Mouse (Mus musculus) small intestine, adult 2 months (tissue): Measurements from ENCODE around the gene Lpar4. TPM values are rescaled to one million over a fixed set of nuclear protein-coding genes. Genes with fewer than 3 reads are reported as not detected.
A peak's percentile ranks its signal among the peaks of the same experiment; 100 is the strongest.

Experiments
- H3K27ac ChIP-seq: fragments of 200-500 bp; 2 replicates; pipeline ENCODE4 v1.5.1; 2012; ENCODE audit warnings: low read depth, low read length, control low read depth, inconsistent platforms; ENCODE audit not compliant: insufficient read depth
- H3K27me3 ChIP-seq: fragments of 200-500 bp; 2 replicates; pipeline ENCODE4 v1.6.1; 2012; ENCODE audit warnings: mild to moderate bottlenecking, moderate library complexity, low read length, inconsistent platforms; ENCODE audit not compliant: control insufficient read depth, insufficient read depth
- H3K36me3 ChIP-seq: fragments of 200-500 bp; 2 replicates; pipeline ENCODE4 v1.6.1; 2012; ENCODE audit warnings: mild to moderate bottlenecking, low read length, control low read depth, inconsistent platforms; ENCODE audit not compliant: control insufficient read depth, insufficient read depth
- H3K4me1 ChIP-seq: fragments of 200-500 bp; 2 replicates; pipeline ENCODE4 v1.6.1; 2012; ENCODE audit warnings: low read length, inconsistent platforms, mixed read lengths; ENCODE audit not compliant: control insufficient read depth, insufficient read depth, insufficient read length
- H3K4me3 ChIP-seq: fragments of 200-500 bp; 2 replicates; pipeline ENCODE4 v1.5.1; 2012; ENCODE audit warnings: low read depth, mild to moderate bottlenecking, control low read depth, inconsistent platforms, low read length, moderate library complexity
- CTCF ChIP-seq: fragments of 200-500 bp; IDR thresholded peaks from 2 replicates; pipeline ENCODE4 v1.5.1; 2012; ENCODE audit warnings: low read depth, mild to moderate bottlenecking, control low read depth, inconsistent platforms, low read length, moderate library complexity, mixed read lengths; ENCODE audit not compliant: insufficient replicate concordance, insufficient read length; ENCODE audit errors: extremely low read depth
- POLR2A ChIP-seq: fragments of 200-500 bp; IDR thresholded peaks from 2 replicates; pipeline ENCODE4 v1.6.1; 2012; ENCODE audit warnings: low read depth, mild to moderate bottlenecking, control low read depth, inconsistent platforms, low read length, moderate library complexity
- WGBS: fragments of 180-500 bp; shearing (Covaris S2); methylation state at CpG from one replicate; pipeline ENCODE4 v1.1.7; 2018; 5-methylcytosine and 5-hydroxymethylcytosine counted together
- polyA plus RNA-seq: library from polyadenylated mRNA; depleted of rRNA; stranded (reverse); fragments of >200 nt; gene quantifications from 2 replicates; pipeline ENCODE4 v1.2.3, GENCODE M21; 2012; rRNA removed

The Lpar4 gene
- 0.04 TPM in 1 of 2 replicates, not detected in the other for polyA plus RNA-seq

DNA sequence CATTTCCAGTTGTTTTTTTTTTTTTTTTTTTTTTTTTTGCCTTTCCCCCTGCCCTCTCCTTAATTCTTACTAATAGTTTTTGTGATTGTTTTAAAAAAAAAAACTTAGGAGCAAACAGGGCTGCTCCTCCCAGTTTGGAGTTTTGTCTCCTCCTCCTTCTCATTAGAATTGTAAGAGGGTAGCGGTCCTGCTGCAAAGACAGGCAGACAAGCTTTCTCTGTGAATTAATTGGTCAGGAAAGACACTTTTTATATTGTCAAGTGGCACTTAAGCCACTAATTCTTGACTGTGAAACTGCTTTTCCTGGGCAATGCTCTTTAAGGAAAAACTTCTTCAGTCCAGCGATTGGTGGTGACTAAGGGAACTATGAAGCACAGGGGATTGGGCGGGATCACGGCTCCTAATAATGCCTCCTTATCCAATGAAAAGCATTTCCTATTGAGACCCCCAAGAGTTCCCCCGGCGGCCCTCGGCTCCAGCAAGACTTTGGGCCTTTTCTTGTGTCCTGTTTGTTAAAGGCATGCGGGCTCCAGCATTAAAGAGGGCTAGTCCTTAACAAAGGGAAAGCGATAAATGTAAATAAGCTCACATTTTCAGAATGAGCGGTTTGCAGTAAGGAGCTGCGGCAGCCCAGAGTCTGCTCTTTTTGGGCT lies at the start of gene Lpar4:
Lpar4 (plus strand) TSS at position 451 of the 653 bp plus-strand sequence.
- H3K27ac ChIP-seq, result no peak within 1 kb of the TSS

GRCm38 (mm10) chrX:106871426-106871825 lies 49.0 kb upstream of the Lpar4 start:
- Histone ChIP-seq H3K4me1 (no peaks in the 10 kb centered on the region), H3K27me3 (no peaks in the 10 kb centered on the region), H3K36me3 (no peaks in the 10 kb centered on the region), H3K27ac (no peak overlapping the region), H3K4me3 (no peak overlapping the region)
- no peak for TF ChIP-seq CTCF
- TF ChIP-seq POLR2A, result no peak
- 62% methylated on average over 3 of the region's 3 CpGs for WGBS

More for the DNA sequence above, at the start of gene Lpar4:
- Histone ChIP-seq H3K4me3 (peak within 1 kb of the TSS; percentile 53), H3K4me1 (no peaks in the 10 kb centered on the region), H3K36me3 (no peaks in the 10 kb centered on the region), H3K27me3 (no peaks in the 10 kb centered on the region)
- TF ChIP-seq CTCF (no peak), POLR2A (no peak)
- WGBS, result 20% methylated on average over 11 of the region's 11 CpGs

GRCm38 (mm10) chrX:106871894-106872293 lies 48.5 kb upstream of the Lpar4 start:
- Histone ChIP-seq H3K27ac (no peak overlapping the region), H3K4me3 (no peak overlapping the region), H3K4me1 (no peaks in the 10 kb centered on the region), H3K27me3 (no peaks in the 10 kb centered on the region), H3K36me3 (no peaks in the 10 kb centered on the region)
- TF ChIP-seq CTCF (no peak), POLR2A (no peak)
- WGBS, result 47% methylated on average over 3 of the region's 3 CpGs

GRCm38 (mm10) chrX:106872315-106872714 lies 48.1 kb upstream of the Lpar4 start:
- Histone ChIP-seq H3K4me1 (no peaks in the 10 kb centered on the region), H3K4me3 (no peak overlapping the region), H3K27me3 (no peaks in the 10 kb centered on the region), H3K36me3 (no peaks in the 10 kb centered on the region), H3K27ac (no peak overlapping the region)
- 54% methylated on average over 4 of the region's 4 CpGs for WGBS
- TF ChIP-seq POLR2A (no peak), CTCF (no peak)

DNA sequence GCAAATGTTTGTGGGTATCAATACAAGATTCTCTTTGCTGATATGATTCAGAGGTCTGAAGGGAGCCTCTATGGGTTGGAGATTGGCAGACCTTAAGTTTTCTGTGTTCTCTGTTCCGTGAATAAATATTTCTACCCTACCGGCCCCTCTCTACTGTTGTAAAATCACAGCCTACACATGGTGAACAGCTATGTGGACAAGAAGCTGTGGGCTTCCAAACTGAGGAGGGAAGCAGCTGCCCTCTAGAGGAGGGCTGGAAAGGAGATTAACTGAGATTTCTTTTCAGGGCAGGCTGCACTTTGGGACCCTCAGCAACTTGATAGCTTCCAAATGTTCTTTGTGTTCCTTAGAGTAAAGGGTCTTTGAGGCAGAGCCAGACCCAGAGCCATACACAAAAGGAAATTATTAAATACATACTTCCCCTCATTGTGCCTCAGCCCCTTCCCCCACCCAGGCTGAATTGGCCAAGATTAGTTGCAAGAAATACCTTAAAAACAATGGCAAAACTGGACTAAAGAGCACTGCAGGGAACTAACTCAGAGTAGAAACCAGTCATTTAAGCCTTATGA lies 22.6 kb upstream of the Lpar4 start:
- TF ChIP-seq POLR2A, result no peak
- TF ChIP-seq CTCF, result no peak
- Histone ChIP-seq H3K36me3 (no peaks in the 10 kb centered on the region), H3K27ac (no peak overlapping the region), H3K4me1 (no peaks in the 10 kb centered on the region), H3K27me3 (no peaks in the 10 kb centered on the region), H3K4me3 (no peak overlapping the region)
- WGBS, result 67% methylated on average over 2 of the region's 2 CpGs

- TF ChIP-seq CTCF, result no peak
- no peak for TF ChIP-seq POLR2A
- 13% methylated on average over 9 of the region's 9 CpGs for WGBS
- peak overlapping the region; percentile 53; the same call in 1 of the 2 replicates for H3K4me3 ChIP-seq
- no peaks in the 10 kb centered on the region for H3K27me3 ChIP-seq
- no peaks in the 10 kb centered on the region for H3K4me1 ChIP-seq
- no peak overlapping the region for H3K27ac ChIP-seq
- no peaks in the 10 kb centered on the region for H3K36me3 ChIP-seq
Measured at GRCm38 (mm10) chrX:106920828-106921619, 599 bp downstream of the Lpar4 start.

- TF ChIP-seq POLR2A, result no peak
- TF ChIP-seq CTCF, result no peak
- H3K27me3 ChIP-seq, result no peaks in the 10 kb centered on the region
- no peaks in the 10 kb centered on the region for H3K4me1 ChIP-seq
- no peak overlapping the region for H3K4me3 ChIP-seq
- H3K27ac ChIP-seq, result no peak overlapping the region
- H3K36me3 ChIP-seq, result no peaks in the 10 kb centered on the region
Measured at GRCm38 (mm10) chrX:106924572-106924971, 4.1 kb downstream of the Lpar4 start.
